Mouse (Mus musculus) right cerebral cortex, adult 2 months (tissue): ENCODE measurements at regions not wholly inside any gene's neighbourhood (a gene's known extent, or its start where the extent isn't known, plus 50 kb on each side); places are given as distances from the start of the nearest gene placed in this dataset.

Source experiments
- DNase-seq, 2 experiments: peaks; one replicate each; pipeline ENCODE4 v3.0.0; 2021 to 2022; ENCODE audit warnings: low spot score in 2 of 2

- DNase-seq: no peak
These were observed 180.2 kb downstream of the Wdr11 start for GRCm38 (mm10) chr7:129771876-129772275.

- no peak for DNase-seq
These were observed 181.1 kb downstream of the Wdr11 start for GRCm38 (mm10) chr7:129772540-129773331.

- no peak for DNase-seq
These were observed 182.7 kb downstream of the Wdr11 start for GRCm38 (mm10) chr7:129774261-129774861.

GRCm38 (mm10) chr7:129775189-129775588 is 183.5 kb downstream of the Wdr11 start:
- DNase-seq: no peak

GRCm38 (mm10) chr7:129778842-129779421 is 187.3 kb downstream of the Wdr11 start:
- DNase-seq: peak; percentile 23 to 48

GRCm38 (mm10) chr7:129779939-129780338 is 188.3 kb downstream of the Wdr11 start:
- no peak for DNase-seq

GRCm38 (mm10) chr7:129781756-129782155 is 190.1 kb downstream of the Wdr11 start:
- DNase-seq: no peak

GRCm38 (mm10) chr7:129784966-129785365 is 193.3 kb downstream of the Wdr11 start:
- no peak for DNase-seq

GRCm38 (mm10) chr7:129787011-129787410 is 195.3 kb downstream of the Wdr11 start:
- no peak for DNase-seq

- no peak for DNase-seq
These were observed 196.1 kb downstream of the Wdr11 start for GRCm38 (mm10) chr7:129787736-129788135.

GRCm38 (mm10) chr7:129789461-129789860 is 197.8 kb downstream of the Wdr11 start:
- DNase-seq: no peak

- DNase-seq: no peak
These were observed 199.2 kb downstream of the Wdr11 start for GRCm38 (mm10) chr7:129790590-129791449.

- DNase-seq: no peak
These were observed 199.8 kb downstream of the Wdr11 start for GRCm38 (mm10) chr7:129791450-129791820.

GRCm38 (mm10) chr7:129793733-129794132 is 202.1 kb downstream of the Wdr11 start:
- DNase-seq: no peak

- no peak for DNase-seq
These were observed 202.6 kb downstream of the Wdr11 start for GRCm38 (mm10) chr7:129794276-129794675.

- no peak for DNase-seq
These were observed 206.9 kb downstream of the Wdr11 start for GRCm38 (mm10) chr7:129798525-129798924.

- DNase-seq: no peak
These were observed 208.8 kb downstream of the Wdr11 start for GRCm38 (mm10) chr7:129800461-129800867.

- DNase-seq: no peak
These were observed 209.8 kb downstream of the Wdr11 start for GRCm38 (mm10) chr7:129801431-129801847.

- DNase-seq: no peak
These were observed 210.5 kb downstream of the Wdr11 start for GRCm38 (mm10) chr7:129802168-129802567.

GRCm38 (mm10) chr7:129805340-129805739 is 213.7 kb downstream of the Wdr11 start:
- DNase-seq: no peak

GRCm38 (mm10) chr7:129810141-129810540 is 218.5 kb downstream of the Wdr11 start:
- DNase-seq: no peak

GRCm38 (mm10) chr7:129810565-129810964 is 218.9 kb downstream of the Wdr11 start:
- DNase-seq: no peak
